Mouse (Mus musculus) bone marrow, adult 2 months (tissue): ENCODE results near the gene Krt88.

Experiments
- CTCF ChIP-seq: fragments of 200-500 bp; IDR thresholded peaks from 2 replicates; pipeline ENCODE4 v1.5.1; 2011; ENCODE audit warnings: low read length, control low read depth; ENCODE audit not compliant: control insufficient read depth, insufficient read depth
- POLR2A ChIP-seq: fragments of 200-500 bp; IDR thresholded peaks from 2 replicates; pipeline ENCODE4 v1.6.1; 2011; ENCODE audit warnings: low read depth, mild to moderate bottlenecking, control low read depth, low read length, borderline replicate concordance; ENCODE audit not compliant: control insufficient read depth

- TF ChIP-seq CTCF (no peak), POLR2A (no peak)
Observed at GRCm38 (mm10) chr15:101454774-101455173, 7.2 kb downstream of the Krt88 start.
